Mouse (Mus musculus): ENCODE data around the gene Zfp568.

DNA sequence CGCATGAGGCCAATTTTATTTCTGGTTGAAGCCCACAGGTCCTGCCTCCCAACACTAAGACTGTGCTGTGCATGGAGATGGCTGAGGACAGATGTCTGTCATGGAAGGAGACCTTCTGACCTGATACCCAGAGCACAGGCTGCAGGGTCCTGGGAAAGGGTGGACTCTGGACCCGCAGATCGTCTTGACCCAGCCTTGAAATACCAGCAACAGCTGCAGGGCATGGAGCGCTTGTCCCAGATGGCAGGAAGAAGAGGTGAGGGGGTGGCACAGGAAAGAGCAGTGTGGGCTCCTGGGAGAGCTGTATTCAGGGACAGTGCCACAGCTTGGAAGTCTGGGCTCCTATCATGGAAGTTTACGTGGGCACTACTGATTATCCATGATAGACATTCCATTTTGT is 3.8 kb downstream of the Zfp568 start:
- TF ChIP-seq CTCF (IDR thresholded peaks at IDR 0.05; ENCODE audit: low read depth) (no peak), EP300 (optimal IDR thresholded peaks at IDR 0.05) (no peak)
